Mouse (Mus musculus): ENCODE results near the gene Evx1.

The Evx1 gene

GRCm38 (mm10) chr6:52313391-52314303 is at the start of gene Evx1:
TSS of gene Evx1 (plus strand) at chr6:52313498.
- peak; percentile 38 for DNase-seq (ENCODE audit: low spot score)

GRCm38 (mm10) chr6:52264106-52264790 is 49.0 kb upstream of the Evx1 start:
- DNase-seq (ENCODE audit: low spot score): no peak

DNA sequence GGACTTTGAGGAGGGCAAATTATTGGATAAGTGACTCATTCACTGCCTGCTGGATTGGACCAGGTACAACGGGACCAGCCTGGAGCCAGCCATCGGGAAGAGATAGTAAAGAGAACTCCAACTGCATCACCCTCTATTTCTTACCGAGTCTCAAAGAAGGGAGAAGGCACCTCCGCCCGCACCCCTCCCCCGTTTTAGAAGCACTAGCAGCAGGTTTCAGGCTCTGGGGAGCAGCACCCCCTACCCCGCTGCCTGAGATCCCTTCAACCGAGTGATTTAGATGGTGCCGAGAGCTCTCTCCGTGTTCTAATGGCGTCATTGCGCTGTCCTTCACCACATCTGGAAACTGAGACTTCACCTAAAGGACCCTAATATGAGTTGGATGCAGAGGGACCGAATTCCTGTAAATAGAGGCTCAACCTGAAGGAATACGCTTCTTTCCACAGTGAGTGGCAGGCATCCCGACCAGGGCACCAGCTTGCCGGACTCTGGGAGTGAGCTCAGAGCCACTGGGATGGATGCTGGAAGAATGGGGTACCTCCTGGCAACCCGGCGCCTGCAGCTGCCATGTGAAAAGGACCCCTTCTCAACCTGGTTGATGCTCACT is 47.9 kb upstream of the Evx1 start:
- no peak for DNase-seq (ENCODE audit: low spot score)

GRCm38 (mm10) chr6:52265913-52266665 is 47.2 kb upstream of the Evx1 start:
- DNase-seq (ENCODE audit: low spot score): no peak

- no peak for DNase-seq (ENCODE audit: low spot score)
These were observed 46.7 kb upstream of the Evx1 start for GRCm38 (mm10) chr6:52266666-52266985.

DNA sequence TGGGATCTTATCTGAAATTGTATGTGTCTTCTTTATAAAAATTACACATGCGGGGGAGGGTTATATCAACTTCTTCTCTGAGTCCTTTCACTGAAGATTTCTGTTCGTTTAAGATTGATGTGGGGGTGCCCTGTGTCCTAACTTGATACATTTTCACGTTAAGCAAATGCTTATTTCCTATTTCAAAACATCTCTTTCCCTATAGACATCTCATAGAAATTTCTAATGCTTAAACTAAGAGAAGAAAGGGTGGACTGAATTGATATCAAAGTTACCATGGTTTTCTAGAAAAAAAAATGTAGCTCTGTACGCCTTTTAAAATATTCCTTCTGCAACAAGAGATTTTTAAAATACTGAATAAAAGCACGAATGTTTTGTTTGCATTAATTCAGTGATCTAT is 46.1 kb upstream of the Evx1 start:
- DNase-seq (ENCODE audit: low spot score): no peak

DNA sequence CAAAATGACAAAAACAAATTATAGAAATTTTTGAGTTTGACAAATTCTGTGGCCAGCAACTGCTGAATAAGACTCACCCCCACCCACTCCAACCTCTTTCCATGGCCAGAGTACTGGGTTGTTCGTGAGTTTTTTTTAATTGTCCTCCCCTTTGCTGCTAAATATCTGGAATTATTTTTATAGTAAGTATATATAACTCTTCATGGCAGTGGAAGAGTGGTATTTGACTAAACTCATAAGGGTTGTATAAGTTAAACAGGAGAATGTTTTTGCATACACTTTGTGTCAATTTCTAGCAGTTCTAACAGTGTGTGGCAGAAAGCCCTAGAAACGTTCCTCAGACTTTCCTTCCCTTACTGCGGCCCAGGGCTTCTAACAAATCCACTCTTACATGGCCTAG is 45.6 kb upstream of the Evx1 start:
- DNase-seq (ENCODE audit: low spot score): no peak

DNA sequence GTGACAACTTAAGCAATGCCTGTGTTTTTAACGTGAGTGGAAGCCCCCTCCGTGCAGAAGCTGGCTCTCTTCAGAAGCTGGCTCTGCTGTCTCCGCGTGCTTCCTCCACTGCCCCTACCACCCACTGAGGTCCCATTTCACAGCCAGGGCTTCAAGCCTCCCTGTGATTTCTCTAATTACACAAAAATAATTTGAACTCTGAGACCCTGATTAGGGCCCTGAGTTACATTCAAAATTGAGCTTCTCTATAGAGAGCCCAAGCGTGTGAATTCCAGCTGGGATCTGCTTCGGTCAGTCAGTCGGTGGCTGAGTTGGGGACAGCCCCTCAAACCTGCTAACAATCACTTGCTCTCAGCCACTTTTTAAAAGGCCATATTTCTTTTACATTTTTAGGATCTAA is 45.0 kb upstream of the Evx1 start:
- DNase-seq (ENCODE audit: low spot score): no peak

DNA sequence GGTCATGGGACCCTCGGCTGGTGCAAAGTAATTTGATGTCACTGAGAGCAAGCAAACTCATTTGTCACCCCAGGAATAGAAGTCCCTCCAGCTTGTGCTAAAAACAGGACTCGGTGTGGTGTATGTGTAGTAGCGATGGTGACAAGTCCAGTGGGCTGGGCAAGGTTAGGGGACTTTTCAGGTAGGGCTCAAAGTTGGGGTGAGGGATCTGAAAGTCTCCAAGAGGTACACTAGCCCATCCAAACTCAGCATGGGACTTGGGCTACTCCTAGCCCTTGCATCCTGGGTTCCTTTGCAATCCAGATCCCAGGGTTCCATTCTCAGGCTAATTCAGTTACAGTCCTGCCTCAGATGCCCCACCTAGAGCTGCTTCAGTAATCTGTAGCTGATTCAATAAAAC is 44.5 kb upstream of the Evx1 start:
- no peak for DNase-seq (ENCODE audit: low spot score)

GRCm38 (mm10) chr6:52270494-52271480 is 42.5 kb upstream of the Evx1 start:
- DNase-seq (ENCODE audit: low spot score): peak; percentile 78

GRCm38 (mm10) chr6:52272766-52273655 is 40.3 kb upstream of the Evx1 start:
- no peak for DNase-seq (ENCODE audit: low spot score)

DNA sequence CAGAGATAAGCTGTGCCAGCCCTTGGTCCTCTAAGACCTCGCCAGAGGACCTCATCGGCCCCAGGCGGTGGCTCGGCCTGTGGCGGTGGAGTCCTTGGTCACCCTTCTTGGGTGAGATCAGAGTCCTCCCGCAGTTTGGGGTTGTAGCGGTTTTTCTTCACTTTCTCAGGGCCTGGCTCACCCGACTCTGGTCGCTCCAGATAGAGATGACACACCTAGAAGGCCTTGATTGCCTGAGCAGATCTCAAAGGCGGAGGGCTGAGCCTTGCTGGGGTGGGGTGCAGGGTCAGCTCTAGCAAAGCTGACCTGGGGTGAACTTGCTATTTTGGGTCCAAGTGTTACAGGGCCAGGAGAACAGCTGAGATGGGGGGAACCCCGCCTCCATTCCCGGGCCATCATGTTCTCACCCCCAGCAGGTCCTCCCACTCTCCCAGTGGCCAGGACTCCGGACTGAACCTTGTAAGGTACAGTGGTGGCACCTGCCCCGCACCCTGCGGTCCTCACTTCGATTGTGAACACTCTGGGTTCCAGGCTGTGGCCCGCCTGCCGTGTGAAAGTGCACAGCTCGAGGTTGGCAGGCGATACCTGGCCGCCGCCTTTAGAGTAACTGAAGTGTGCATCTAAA is 39.5 kb upstream of the Evx1 start:
- DNase-seq (ENCODE audit: low spot score): no peak

- no peak for DNase-seq (ENCODE audit: low spot score)
These were observed 38.7 kb upstream of the Evx1 start for GRCm38 (mm10) chr6:52274576-52274975.

DNA sequence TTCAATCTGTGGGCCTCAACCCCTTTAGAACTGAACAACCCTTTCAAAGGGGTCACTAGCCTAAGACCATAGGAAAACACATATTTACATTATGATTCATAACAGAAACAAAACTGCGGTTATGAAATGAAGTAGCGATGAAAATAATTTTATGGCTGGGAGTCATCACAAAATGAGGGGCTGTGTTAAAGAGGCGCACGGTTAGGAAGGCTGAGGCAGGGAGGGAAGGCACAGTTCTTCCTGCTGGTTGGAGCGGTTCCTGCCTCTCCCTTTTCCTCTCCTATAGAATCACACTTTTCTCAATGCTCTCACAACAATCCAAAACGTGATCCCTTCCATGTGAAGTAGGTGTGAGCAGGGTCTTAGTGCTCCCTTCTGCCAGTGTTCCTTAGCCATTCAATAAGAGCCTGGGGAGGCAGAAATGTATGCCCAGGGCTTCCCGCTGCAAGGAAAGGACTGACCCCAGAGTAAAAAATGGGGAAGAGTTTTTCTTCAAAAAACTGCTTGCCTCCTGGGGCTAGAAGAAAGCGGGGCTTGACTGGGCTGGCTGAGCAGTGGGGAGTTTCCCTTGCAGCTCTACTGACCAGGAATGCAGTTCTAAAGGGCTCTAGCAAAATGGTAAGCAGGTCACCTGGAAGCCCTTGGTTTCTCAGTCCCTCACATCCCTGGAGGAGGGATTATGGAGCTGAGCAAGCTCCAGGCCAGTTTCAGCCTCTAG is 37.6 kb upstream of the Evx1 start:
- no peak for DNase-seq (ENCODE audit: low spot score)

DNA sequence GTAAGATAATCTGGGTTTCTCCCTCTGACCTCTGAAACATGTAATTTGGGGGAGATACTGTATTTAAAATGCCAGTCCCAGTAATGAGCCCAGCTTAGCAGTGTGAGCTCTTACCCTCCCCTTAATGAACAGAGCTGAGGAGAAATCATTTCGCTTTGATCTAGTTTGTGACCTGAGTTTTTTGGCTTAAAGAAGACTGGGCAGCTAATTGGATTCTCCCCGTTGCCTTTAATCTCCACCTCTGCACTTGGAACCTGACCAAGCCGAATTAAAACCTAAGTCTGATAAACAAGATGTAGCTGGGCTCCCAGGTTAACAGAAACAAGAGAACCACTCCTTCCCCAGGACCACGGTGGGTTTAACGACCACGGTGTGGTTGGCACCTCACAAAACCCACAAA is 36.9 kb upstream of the Evx1 start:
- DNase-seq (ENCODE audit: low spot score): no peak

- no peak for DNase-seq (ENCODE audit: low spot score)
These were observed 36.4 kb upstream of the Evx1 start for GRCm38 (mm10) chr6:52276920-52277319.

DNA sequence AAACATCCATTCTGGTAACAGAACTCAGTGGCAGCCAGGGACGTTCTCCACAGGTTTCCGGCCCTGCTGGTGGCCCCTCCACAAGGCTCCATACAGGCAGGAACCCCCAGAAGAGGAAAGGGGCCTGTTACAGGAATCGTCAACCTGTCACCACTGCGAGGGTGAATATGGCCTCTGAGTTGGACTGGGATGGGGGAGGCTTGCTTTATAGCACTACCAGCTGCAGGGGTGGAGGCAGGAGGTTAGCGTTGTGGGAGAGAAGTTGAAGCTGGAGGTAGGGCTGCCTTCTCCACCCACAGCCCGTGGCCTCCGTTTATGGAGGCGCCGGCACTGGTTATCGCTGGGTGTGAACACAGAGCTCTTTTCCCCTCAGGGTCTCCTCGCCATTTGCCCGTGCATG is 32.2 kb upstream of the Evx1 start:
- no peak for DNase-seq (ENCODE audit: low spot score)

GRCm38 (mm10) chr6:52283896-52284295 is 29.4 kb upstream of the Evx1 start:
- DNase-seq (ENCODE audit: low spot score): no peak

GRCm38 (mm10) chr6:52290186-52290585 is 23.1 kb upstream of the Evx1 start:
- no peak for DNase-seq (ENCODE audit: low spot score)
